Mouse (Mus musculus) midbrain, postnatal 0 days (tissue): ENCODE measurements around the gene Diaph3. TPM values are rescaled to one million over a fixed set of nuclear protein-coding genes. Genes with fewer than 3 reads are reported as not detected.
"Not testable (repeated sequence)": the region's sequence is repeated elsewhere in the genome, so short reads cannot be mapped to it uniquely, and the experiment has no call there.

Experiments
- ATAC-seq: fragments of 200-750 bp; cut with Nextera tagmentation; 2 replicates; pipeline ENCODE4 v1.8.0; 2017; ENCODE audit warnings: moderate number of reproducible peaks, mild to moderate bottlenecking, moderate TSS enrichment, moderate library complexity; ENCODE audit not compliant: low FRiP score
- DNase-seq: peaks from one replicate; pipeline ENCODE4 v3.0.0-alpha.2; 2015; ENCODE audit warnings: low spot score
- H3K27ac ChIP-seq: fragments of 300-500 bp; sonication (generic); 2 replicates; pipeline ENCODE4 v1.5.1; 2014; ENCODE audit warnings: low read depth, mild to moderate bottlenecking, low read length, mixed read lengths
- H3K27me3 ChIP-seq: fragments of 300-500 bp; sonication (generic); 2 replicates; pipeline ENCODE4 v1.6.1; 2014; ENCODE audit warnings: low read length, control low read depth, mixed read lengths; ENCODE audit not compliant: insufficient read depth
- H3K36me3 ChIP-seq: fragments of 300-500 bp; sonication (generic); 2 replicates; pipeline ENCODE4 v1.6.1; 2014; ENCODE audit warnings: low read length, control low read depth, mixed read lengths; ENCODE audit not compliant: insufficient read depth
- H3K4me1 ChIP-seq: fragments of 300-500 bp; sonication (generic); 2 replicates; pipeline ENCODE4 v1.6.1; 2014; ENCODE audit warnings: mild to moderate bottlenecking, control low read depth, antibody characterized with exemption, low read length, mixed read lengths; ENCODE audit not compliant: insufficient read depth
- H3K4me2 ChIP-seq: fragments of 300-500 bp; sonication (generic); 2 replicates; pipeline ENCODE4 v1.6.1; 2014; ENCODE audit warnings: low read depth, mild to moderate bottlenecking, low read length, mixed read lengths; ENCODE audit not compliant: poor library complexity, severe bottlenecking
- H3K4me3 ChIP-seq: fragments of 300-500 bp; sonication (generic); 2 replicates; pipeline ENCODE4 v1.5.1; 2014; ENCODE audit warnings: low read depth, mild to moderate bottlenecking, low read length, moderate library complexity
- H3K9ac ChIP-seq: fragments of 300-500 bp; sonication (generic); replicated peaks from 2 replicates; pipeline ENCODE4 v1.6.1; 2014; ENCODE audit warnings: mild to moderate bottlenecking, low read length, moderate library complexity, mixed read lengths; ENCODE audit not compliant: poor library complexity, severe bottlenecking
- H3K9me3 ChIP-seq: fragments of 300-500 bp; sonication (generic); 2 replicates; pipeline ENCODE4 v1.6.1; 2016; ENCODE audit warnings: low read length, control low read depth
- CTCF ChIP-seq: IDR thresholded peaks from 2 replicates; pipeline ENCODE4 v1.5.1; 2016; ENCODE audit warnings: antibody characterized with exemption, mild to moderate bottlenecking
- WGBS: fragments of 180-500 bp; shearing (Covaris S2); extraction: QIAGEN DNeasy Blood & Tissue Kit; methylation state at CpG from one replicate; pipeline ENCODE4 v1.1.7; 2014; 5-methylcytosine and 5-hydroxymethylcytosine counted together
- polyA plus RNA-seq: library from polyadenylated mRNA; unstranded; fragments of >200 nt; fragmentation: Nextera tagmentation; extraction: Ambion mirVana; gene quantifications from 2 replicates; pipeline ENCODE4 v1.2.1, GENCODE M21; 2015
- total RNA-seq: library from RNA; depleted of rRNA; stranded (reverse); fragments of >200 nt; gene quantifications from 2 replicates; pipeline ENCODE4 v1.2.3, GENCODE M21; 2014

The Diaph3 gene
- total and polyA plus RNA-seq, 2 experiments from 2014 or later, result 1.9 to 2.5 TPM

GRCm38 (mm10) chr14:87091108-87091507, 49.9 kb downstream of the Diaph3 start:
- Histone ChIP-seq H3K9me3 (no peaks in the 10 kb centered on the region), H3K4me2 (no peak overlapping the region), H3K4me1 (no peaks in the 10 kb centered on the region), H3K9ac (no peak overlapping the region), H3K27ac (no peak overlapping the region), H3K27me3 (no peaks in the 10 kb centered on the region), H3K36me3 (no peaks in the 10 kb centered on the region), H3K4me3 (no peak overlapping the region)
- no peak for DNase-seq
- 92% methylated on average over 5 of the region's 5 CpGs for WGBS
- ATAC-seq, result no peak
- TF ChIP-seq CTCF, result no peak

DNA sequence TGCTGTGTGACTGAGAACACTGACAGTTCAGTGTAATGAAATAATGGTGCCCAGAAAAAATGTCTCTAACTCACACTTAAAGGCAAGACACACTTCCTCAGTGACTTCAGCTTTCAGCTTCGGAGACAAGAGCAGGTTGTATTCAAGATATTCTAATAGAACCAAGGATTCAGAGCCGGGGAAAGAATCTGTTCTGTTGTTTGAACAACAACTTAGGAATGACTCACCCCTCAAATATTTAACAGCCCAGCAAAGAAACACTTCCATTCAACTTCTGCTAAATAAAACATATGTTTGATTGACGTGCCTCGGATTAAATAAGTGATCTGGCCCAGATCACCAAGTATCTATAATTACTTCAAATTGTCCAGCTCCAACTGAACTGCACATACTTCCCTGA, 52.1 kb downstream of the Diaph3 start:
- no peaks in the 10 kb centered on the region for H3K27me3 ChIP-seq
- no peak overlapping the region for H3K27ac ChIP-seq
- DNase-seq (no peak), ATAC-seq (no peak)
- H3K4me2 ChIP-seq, result no peak overlapping the region
- H3K4me1 ChIP-seq, result no peaks in the 10 kb centered on the region
- 74% methylated on average over 4 of the region's 4 CpGs for WGBS
- no peak for TF ChIP-seq CTCF
- no peaks in the 10 kb centered on the region for H3K9me3 ChIP-seq
- no peak overlapping the region for H3K4me3 ChIP-seq
- H3K9ac ChIP-seq, result no peak overlapping the region
- H3K36me3 ChIP-seq, result no peaks in the 10 kb centered on the region

DNA sequence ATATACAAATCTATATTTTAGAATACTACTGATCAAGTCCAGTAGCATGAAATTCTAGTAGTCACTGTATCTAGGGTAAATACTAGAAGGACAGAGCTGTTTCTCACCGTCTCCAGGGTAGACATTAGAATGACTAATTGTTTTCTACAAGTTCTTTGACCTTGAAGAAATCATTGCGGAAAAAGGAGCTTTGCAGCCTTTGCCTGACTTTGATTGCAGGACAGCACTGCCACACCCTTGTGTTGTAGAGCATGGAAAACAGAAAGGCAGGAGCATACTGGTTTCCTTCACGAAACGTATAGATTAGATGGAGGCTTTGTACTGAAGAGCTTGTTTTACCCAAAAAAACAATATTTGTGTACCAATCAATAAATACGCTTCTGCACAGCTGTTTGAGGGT, 52.6 kb downstream of the Diaph3 start:
- no peak overlapping the region for H3K9ac ChIP-seq
- no peak for TF ChIP-seq CTCF
- DNase-seq (no peak), ATAC-seq (no peak)
- no peak overlapping the region for H3K4me3 ChIP-seq
- no peaks in the 10 kb centered on the region for H3K36me3 ChIP-seq
- 90% methylated on average over 5 of the region's 5 CpGs for WGBS
- H3K27me3 ChIP-seq, result no peaks in the 10 kb centered on the region
- no peaks in the 10 kb centered on the region for H3K4me1 ChIP-seq
- no peaks in the 10 kb centered on the region for H3K9me3 ChIP-seq
- H3K27ac ChIP-seq, result no peak overlapping the region
- no peak overlapping the region for H3K4me2 ChIP-seq

GRCm38 (mm10) chr14:87087996-87088395, 53.0 kb downstream of the Diaph3 start:
- Histone ChIP-seq H3K9me3 (no peaks in the 10 kb centered on the region), H3K4me1 (no peaks in the 10 kb centered on the region), H3K27me3 (no peaks in the 10 kb centered on the region), H3K4me3 (no peak overlapping the region), H3K9ac (no peak overlapping the region), H3K4me2 (no peak overlapping the region), H3K27ac (no peak overlapping the region), H3K36me3 (no peaks in the 10 kb centered on the region)
- WGBS, result 62% methylated on average over 1 of the region's 1 CpGs
- no peak for DNase-seq
- no peak for ATAC-seq
- no peak for TF ChIP-seq CTCF

DNA sequence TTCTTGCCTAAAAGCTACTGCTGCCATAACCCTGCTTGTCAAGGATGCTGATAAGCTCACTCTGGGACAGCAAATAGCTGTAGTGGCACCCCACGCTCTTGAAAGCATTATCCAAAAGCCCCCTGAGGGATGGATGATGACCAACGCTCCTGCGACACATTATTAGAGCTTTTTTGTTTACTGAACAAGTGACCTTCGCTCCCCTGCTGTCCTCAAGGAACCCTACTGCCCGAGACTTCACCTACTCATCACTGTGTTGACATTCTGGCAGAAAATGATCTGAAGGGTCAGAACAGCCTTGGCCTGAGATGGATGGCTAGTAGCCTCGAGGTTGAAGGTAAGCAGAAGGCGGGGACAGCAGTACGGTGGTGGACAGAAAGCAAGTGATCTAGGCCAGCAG, 56.1 kb downstream of the Diaph3 start:
- H3K27ac ChIP-seq, H3K9me3 ChIP-seq, H3K36me3 ChIP-seq, H3K4me1 ChIP-seq, ATAC-seq, H3K9ac ChIP-seq, H3K27me3 ChIP-seq, DNase-seq, H3K4me3 ChIP-seq, H3K4me2 ChIP-seq: not testable (repeated sequence)
- 88% methylated on average over 8 of the region's 8 CpGs for WGBS

GRCm38 (mm10) chr14:87083911-87084310, 57.1 kb downstream of the Diaph3 start:
- TF ChIP-seq CTCF, result no peak
- DNase-seq (peak; percentile 38), ATAC-seq (no peak)
- no peaks in the 10 kb centered on the region for H3K4me1 ChIP-seq
- H3K36me3 ChIP-seq, result no peaks in the 10 kb centered on the region
- H3K4me3 ChIP-seq, result no peak overlapping the region
- 62% methylated on average over 6 of the region's 6 CpGs for WGBS
- no peaks in the 10 kb centered on the region for H3K27me3 ChIP-seq
- no peaks in the 10 kb centered on the region for H3K9me3 ChIP-seq
- no peak overlapping the region for H3K27ac ChIP-seq
- H3K9ac ChIP-seq, result no peak overlapping the region
- H3K4me2 ChIP-seq, result no peak overlapping the region

GRCm38 (mm10) chr14:87079725-87080124, 61.3 kb downstream of the Diaph3 start:
- H3K4me2 ChIP-seq, result no peak overlapping the region
- no peaks in the 10 kb centered on the region for H3K4me1 ChIP-seq
- H3K9me3 ChIP-seq, result no peaks in the 10 kb centered on the region
- WGBS, result 93% methylated on average over 2 of the region's 2 CpGs
- TF ChIP-seq CTCF, result no peak
- no peaks in the 10 kb centered on the region for H3K27me3 ChIP-seq
- no peak for ATAC-seq
- no peak overlapping the region for H3K4me3 ChIP-seq
- no peak overlapping the region for H3K27ac ChIP-seq
- DNase-seq, result no peak
- H3K36me3 ChIP-seq, result no peaks in the 10 kb centered on the region
- no peak overlapping the region for H3K9ac ChIP-seq
